Mouse (Mus musculus): Measurements from ENCODE around the gene Zbtb39. TPM values are rescaled to one million over a fixed set of nuclear protein-coding genes. Genes with fewer than 3 reads are reported as not detected.
"Not testable (repeated sequence)": the region's sequence is repeated elsewhere in the genome, so short reads cannot be mapped to it uniquely, and the experiment has no call there.

Zbtb39 gene
- polyA plus RNA-seq, 1 experiment from 2014 or later = 1.4 TPM

GRCm38 (mm10) chr10:127759181-127760110, 20.1 kb downstream of the Zbtb39 start, which contains the start of the genes Rdh1 and Rdh16f1:
Gene Rdh1, plus strand, starts transcription at chr10:127759721.
Gene Rdh16f1, plus strand, starts transcription at chr10:127759787.
- H3K4me3 ChIP-seq (ENCODE audit: low read length) = no peak within 1 kb of the TSS
- WGBS = 57% methylated on average over 8 of the region's 9 CpGs
- ATAC-seq (replicated peaks; ENCODE audit: extremely low read depth, insufficient read depth, low FRiP score) = no peak
- H3K27me3 ChIP-seq (ENCODE audit: control insufficient read depth, insufficient read depth, low read length) = no peaks in the 10 kb centered on the region
- peaks cover 2% of the 10 kb centered on the region; the same call in 1 of the 2 replicates for H3K4me1 ChIP-seq (ENCODE audit: control insufficient read depth, insufficient read depth, low read length)
- H3K4me2 ChIP-seq (ENCODE audit: low read depth, low read length) = no peak within 1 kb of the TSS
- no peaks in the 10 kb centered on the region for H3K36me3 ChIP-seq (ENCODE audit: control insufficient read depth, insufficient read depth)
- no peak within 1 kb of the TSS for H3K9ac ChIP-seq (ENCODE audit: low read length)
- H3K9me3 ChIP-seq (replicated peaks; ENCODE audit: control insufficient read depth, low read length) = no peaks in the 10 kb centered on the region
- H3K27ac ChIP-seq (ENCODE audit: low read length) = no peak within 1 kb of the TSS

- not testable (repeated sequence) for H3K9me3 ChIP-seq (replicated peaks; ENCODE audit: control insufficient read depth, low read length); H3K4me3 ChIP-seq (ENCODE audit: low read length); ATAC-seq (replicated peaks; ENCODE audit: extremely low read depth, insufficient read depth, low FRiP score); H3K9ac ChIP-seq (ENCODE audit: low read length); H3K4me2 ChIP-seq (ENCODE audit: low read depth, low read length); H3K27ac ChIP-seq (ENCODE audit: low read length); H3K4me1 ChIP-seq (ENCODE audit: control insufficient read depth, insufficient read depth, low read length); H3K36me3 ChIP-seq (ENCODE audit: control insufficient read depth, insufficient read depth); H3K27me3 ChIP-seq (ENCODE audit: control insufficient read depth, insufficient read depth, low read length)
- WGBS = 83% methylated on average over 10 of the region's 10 CpGs
Measured at GRCm38 (mm10) chr10:127762926-127763325, 23.6 kb downstream of the Zbtb39 start.

GRCm38 (mm10) chr10:127763914-127764680, 24.8 kb downstream of the Zbtb39 start:
- Histone ChIP-seq H3K9me3 (replicated peaks; ENCODE audit: control insufficient read depth, low read length) (no peaks in the 10 kb centered on the region), H3K27ac (ENCODE audit: low read length) (no peak overlapping the region), H3K27me3 (ENCODE audit: control insufficient read depth, insufficient read depth, low read length) (no peaks in the 10 kb centered on the region), H3K4me2 (ENCODE audit: low read depth, low read length) (no peak overlapping the region), H3K9ac (ENCODE audit: low read length) (no peak overlapping the region), H3K4me3 (ENCODE audit: low read length) (no peak overlapping the region), H3K36me3 (ENCODE audit: control insufficient read depth, insufficient read depth) (no peaks in the 10 kb centered on the region), H3K4me1 (ENCODE audit: control insufficient read depth, insufficient read depth, low read length) (no peaks in the 10 kb centered on the region)
- ATAC-seq (replicated peaks; ENCODE audit: extremely low read depth, insufficient read depth, low FRiP score) = no peak
- WGBS = 61% methylated on average over 12 of the region's 12 CpGs

GRCm38 (mm10) chr10:127766564-127766963, 27.2 kb downstream of the Zbtb39 start:
- Histone ChIP-seq H3K4me2 (ENCODE audit: low read depth, low read length) (no peak overlapping the region), H3K9me3 (replicated peaks; ENCODE audit: control insufficient read depth, low read length) (no peaks in the 10 kb centered on the region), H3K4me1 (ENCODE audit: control insufficient read depth, insufficient read depth, low read length) (no peaks in the 10 kb centered on the region), H3K27me3 (ENCODE audit: control insufficient read depth, insufficient read depth, low read length) (no peaks in the 10 kb centered on the region), H3K36me3 (ENCODE audit: control insufficient read depth, insufficient read depth) (no peaks in the 10 kb centered on the region), H3K4me3 (ENCODE audit: low read length) (no peak overlapping the region), H3K27ac (ENCODE audit: low read length) (no peak overlapping the region), H3K9ac (ENCODE audit: low read length) (no peak overlapping the region)
- 77% methylated on average over 1 of the region's 1 CpGs for WGBS
- no peak for ATAC-seq (replicated peaks; ENCODE audit: extremely low read depth, insufficient read depth, low FRiP score)

- no peak within 1 kb of the TSS for H3K9ac ChIP-seq (ENCODE audit: low read length)
- no peaks in the 10 kb centered on the region for H3K27me3 ChIP-seq (ENCODE audit: control insufficient read depth, insufficient read depth, low read length)
- no peaks in the 10 kb centered on the region for H3K36me3 ChIP-seq (ENCODE audit: control insufficient read depth, insufficient read depth)
- 57% methylated on average over 2 of the region's 2 CpGs for WGBS
- no peaks in the 10 kb centered on the region for H3K9me3 ChIP-seq (replicated peaks; ENCODE audit: control insufficient read depth, low read length)
- H3K4me1 ChIP-seq (ENCODE audit: control insufficient read depth, insufficient read depth, low read length) = no peaks in the 10 kb centered on the region
- no peak within 1 kb of the TSS for H3K4me2 ChIP-seq (ENCODE audit: low read depth, low read length)
- ATAC-seq (replicated peaks; ENCODE audit: extremely low read depth, insufficient read depth, low FRiP score) = no peak
- no peak within 1 kb of the TSS for H3K27ac ChIP-seq (ENCODE audit: low read length)
- no peak within 1 kb of the TSS for H3K4me3 ChIP-seq (ENCODE audit: low read length)
Measured at GRCm38 (mm10) chr10:127776011-127776410, 36.7 kb downstream of the Zbtb39 start, which contains the start of gene Rdh9. Gene Rdh9, plus strand, starts transcription at chr10:127776386.

GRCm38 (mm10) chr10:127782321-127782720, 43.0 kb downstream of the Zbtb39 start:
- H3K9me3 ChIP-seq (replicated peaks; ENCODE audit: control insufficient read depth, low read length); H3K4me3 ChIP-seq (ENCODE audit: low read length); H3K9ac ChIP-seq (ENCODE audit: low read length); H3K27ac ChIP-seq (ENCODE audit: low read length); H3K36me3 ChIP-seq (ENCODE audit: control insufficient read depth, insufficient read depth); H3K27me3 ChIP-seq (ENCODE audit: control insufficient read depth, insufficient read depth, low read length); H3K4me1 ChIP-seq (ENCODE audit: control insufficient read depth, insufficient read depth, low read length); H3K4me2 ChIP-seq (ENCODE audit: low read depth, low read length); ATAC-seq (replicated peaks; ENCODE audit: extremely low read depth, insufficient read depth, low FRiP score): not testable (repeated sequence)
- WGBS = 91% methylated on average over 17 of the region's 17 CpGs

- H3K9ac ChIP-seq (ENCODE audit: low read length); ATAC-seq (replicated peaks; ENCODE audit: extremely low read depth, insufficient read depth, low FRiP score); H3K27ac ChIP-seq (ENCODE audit: low read length); H3K4me1 ChIP-seq (ENCODE audit: control insufficient read depth, insufficient read depth, low read length); H3K27me3 ChIP-seq (ENCODE audit: control insufficient read depth, insufficient read depth, low read length); H3K36me3 ChIP-seq (ENCODE audit: control insufficient read depth, insufficient read depth); H3K9me3 ChIP-seq (replicated peaks; ENCODE audit: control insufficient read depth, low read length); H3K4me2 ChIP-seq (ENCODE audit: low read depth, low read length); H3K4me3 ChIP-seq (ENCODE audit: low read length): not testable (repeated sequence)
- WGBS = 80% methylated on average over 1 of the region's 1 CpGs
Measured at GRCm38 (mm10) chr10:127785411-127785810, 46.1 kb downstream of the Zbtb39 start.
